Mouse (Mus musculus): Measurements from ENCODE around the gene Btbd35f12.
"Not testable (repeated sequence)": the region's sequence is repeated elsewhere in the genome, so short reads cannot be mapped to it uniquely, and the experiment has no call there.

Gene Btbd35f12

GRCm38 (mm10) chrX:33313079-33313478 is at the start of gene Btbd35f12:
Btbd35f12 (plus strand) TSS chrX:33313379.
- not testable (repeated sequence) for DNase-seq

GRCm38 (mm10) chrX:33353254-33353653 is 40.1 kb downstream of the Btbd35f12 start:
- not testable (repeated sequence) for DNase-seq
